Mouse (Mus musculus): ENCODE data around the gene Nol12. TPM values are rescaled to one million over a fixed set of nuclear protein-coding genes. Genes with fewer than 3 reads are reported as not detected.
A peak's percentile ranks its signal among the peaks of the same experiment; 100 is the strongest.

Gene Nol12
- polyA plus RNA-seq (2014; fragmentation: Nextera tagmentation; extraction: Ambion mirVana): 43.6 and 51.4 TPM in 2 replicates

DNA sequence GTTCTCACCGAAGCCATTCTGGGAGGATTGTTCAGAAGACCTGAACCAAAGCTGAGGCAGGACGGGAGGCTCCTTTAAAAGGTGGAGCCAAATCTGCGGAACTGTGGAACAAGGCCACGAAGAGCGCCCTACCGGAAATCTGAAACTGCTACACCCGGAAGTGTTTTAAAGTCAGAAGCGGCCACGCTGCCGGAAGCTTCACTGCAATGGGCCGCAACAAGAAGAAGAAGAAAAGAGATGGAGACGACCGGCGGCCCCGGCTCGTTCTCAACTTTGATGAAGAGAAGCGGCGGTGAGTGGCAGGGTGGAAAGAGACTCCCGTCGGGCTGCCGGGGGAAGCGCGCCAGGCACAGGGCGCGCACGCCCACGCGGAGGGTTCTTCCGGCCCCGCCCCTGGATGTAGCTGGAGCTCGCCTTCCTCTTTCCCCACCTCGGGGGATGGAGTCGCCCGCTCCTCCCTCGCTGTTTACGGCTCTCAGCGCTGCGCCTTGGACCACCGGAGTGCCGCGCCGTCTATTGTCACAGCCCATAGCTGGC is at the start of gene Nol12:
TSS of gene Nol12 (plus strand) at position 150 of the 537 bp plus-strand sequence.
- no peaks in the 10 kb centered on the region for H3K27me3 ChIP-seq (ENCODE audit: control insufficient read depth, insufficient read depth, low read length)
- H3K4me3 ChIP-seq (ENCODE audit: low read depth, low read length): peak within 1 kb of the TSS; percentile 74
- peaks cover 9% of the 10 kb centered on the region; the same call in 1 of the 2 replicates for H3K4me1 ChIP-seq (ENCODE audit: control insufficient read depth, insufficient read depth, low read length)
- peaks cover 13% of the 10 kb centered on the region for H3K36me3 ChIP-seq (ENCODE audit: control insufficient read depth, insufficient read depth, low read length)
- H3K9me3 ChIP-seq (replicated peaks; ENCODE audit: control insufficient read depth, low read length): no peaks in the 10 kb centered on the region
- WGBS (ENCODE audit: insufficient replicate concordance): under 1% methylated on average over 42 of the region's 42 CpGs
- H3K9ac ChIP-seq (ENCODE audit: low read depth, low read length): peak within 1 kb of the TSS; percentile 70
- ATAC-seq (replicated peaks; ENCODE audit: insufficient number of reproducible peaks, low FRiP score, low TSS enrichment): peak; percentile 72
- peak within 1 kb of the TSS; percentile 54 for H3K27ac ChIP-seq (ENCODE audit: low read depth, low read length)
- H3K4me2 ChIP-seq: peak within 1 kb of the TSS; percentile 71

- Histone ChIP-seq H3K4me2 (peak overlapping the region; percentile 7; the same call in 1 of the 2 replicates), H3K27ac (ENCODE audit: low read depth, low read length) (peak overlapping the region; percentile 50; the same call in 1 of the 2 replicates), H3K4me3 (ENCODE audit: low read depth, low read length) (no peak overlapping the region), H3K4me1 (ENCODE audit: control insufficient read depth, insufficient read depth, low read length) (peaks cover 49% of the 10 kb centered on the region), H3K9me3 (replicated peaks; ENCODE audit: control insufficient read depth, low read length) (no peaks in the 10 kb centered on the region), H3K36me3 (ENCODE audit: control insufficient read depth, insufficient read depth, low read length) (peaks cover 34% of the 10 kb centered on the region), H3K9ac (ENCODE audit: low read depth, low read length) (no peak overlapping the region), H3K27me3 (ENCODE audit: control insufficient read depth, insufficient read depth, low read length) (no peaks in the 10 kb centered on the region)
- peak; percentile 40; the same call in 1 of the 2 replicates for ATAC-seq (replicated peaks; ENCODE audit: insufficient number of reproducible peaks, low FRiP score, low TSS enrichment)
- WGBS (ENCODE audit: insufficient replicate concordance): 32% methylated on average over 12 of the region's 13 CpGs
Measured at GRCm38 (mm10) chr15:78889401-78889853, 45.3 kb upstream of the Nol12 start.

- ATAC-seq (replicated peaks; ENCODE audit: insufficient number of reproducible peaks, low FRiP score, low TSS enrichment): 0 out of 2 replicates have a peak, but pooled peaks have one; percentile 20
- H3K4me3 ChIP-seq (ENCODE audit: low read depth, low read length): no peak overlapping the region
- no peaks in the 10 kb centered on the region for H3K27me3 ChIP-seq (ENCODE audit: control insufficient read depth, insufficient read depth, low read length)
- peaks cover 73% of the 10 kb centered on the region for H3K4me1 ChIP-seq (ENCODE audit: control insufficient read depth, insufficient read depth, low read length)
- H3K4me2 ChIP-seq: peak overlapping the region; percentile 6
- WGBS (ENCODE audit: insufficient replicate concordance): 22% methylated on average over 7 of the region's 7 CpGs
- H3K9me3 ChIP-seq (replicated peaks; ENCODE audit: control insufficient read depth, low read length): no peaks in the 10 kb centered on the region
- H3K36me3 ChIP-seq (ENCODE audit: control insufficient read depth, insufficient read depth, low read length): peaks cover 23% of the 10 kb centered on the region
- 0 out of 2 replicates have a peak overlapping the region, but pooled peaks have one; percentile 7 for H3K27ac ChIP-seq (ENCODE audit: low read depth, low read length)
- H3K9ac ChIP-seq (ENCODE audit: low read depth, low read length): peak overlapping the region; percentile 28
Measured at GRCm38 (mm10) chr15:78892440-78892839, 42.3 kb upstream of the Nol12 start.

DNA sequence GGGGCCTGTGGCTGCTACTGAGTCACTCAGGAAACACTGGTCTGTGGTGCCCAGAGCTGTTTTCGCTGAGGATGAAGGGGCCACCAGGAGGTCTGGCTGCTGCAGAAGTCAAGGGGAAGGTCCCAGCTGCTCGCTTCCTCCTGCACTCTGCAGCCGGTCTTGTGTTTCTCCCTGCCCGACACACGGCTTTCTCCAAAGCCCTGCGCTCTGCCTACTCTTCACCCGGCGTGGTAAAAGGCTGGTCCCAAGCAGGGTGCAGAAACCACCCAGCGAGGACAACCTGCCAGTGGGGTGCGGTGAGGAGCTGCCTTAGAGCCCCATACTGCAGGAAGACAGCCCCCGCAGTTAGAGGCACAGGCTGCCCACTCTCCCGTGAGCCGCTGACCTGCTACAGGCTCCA is 40.0 kb upstream of the Nol12 start:
- Histone ChIP-seq H3K4me2 (no peak overlapping the region; the same call in 1 of the 2 replicates), H3K9ac (ENCODE audit: low read depth, low read length) (peak overlapping the region; percentile 43; the same call in 1 of the 2 replicates), H3K36me3 (ENCODE audit: control insufficient read depth, insufficient read depth, low read length) (peaks cover 13% of the 10 kb centered on the region), H3K4me1 (ENCODE audit: control insufficient read depth, insufficient read depth, low read length) (peaks cover 77% of the 10 kb centered on the region), H3K27ac (ENCODE audit: low read depth, low read length) (peak overlapping the region; percentile 68), H3K27me3 (ENCODE audit: control insufficient read depth, insufficient read depth, low read length) (no peaks in the 10 kb centered on the region), H3K4me3 (ENCODE audit: low read depth, low read length) (no peak overlapping the region), H3K9me3 (replicated peaks; ENCODE audit: control insufficient read depth, low read length) (no peaks in the 10 kb centered on the region)
- 60% methylated on average over 13 of the region's 13 CpGs for WGBS (ENCODE audit: insufficient replicate concordance)
- no peak for ATAC-seq (replicated peaks; ENCODE audit: insufficient number of reproducible peaks, low FRiP score, low TSS enrichment)

DNA sequence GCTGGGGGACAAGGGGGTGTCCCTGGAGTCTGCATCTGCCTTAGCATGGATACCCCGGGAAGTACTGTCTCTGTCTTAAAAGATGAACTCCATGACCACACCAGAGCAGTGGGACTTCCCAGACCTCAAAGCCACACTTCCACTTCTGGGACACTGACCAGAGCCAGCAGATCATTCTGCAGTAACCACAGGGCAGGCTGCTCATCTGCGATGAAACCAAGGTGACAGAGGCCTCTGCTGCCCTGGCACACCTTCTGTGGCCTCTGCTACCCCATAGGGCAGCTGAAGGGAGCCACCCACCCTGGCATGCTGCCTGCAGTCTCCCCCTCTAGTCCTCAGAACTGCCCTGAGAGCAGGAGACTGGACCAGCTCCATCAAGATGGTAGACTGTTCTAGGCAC is 39.0 kb upstream of the Nol12 start:
- WGBS (ENCODE audit: insufficient replicate concordance): 94% methylated on average over 2 of the region's 2 CpGs
- Histone ChIP-seq H3K9ac (ENCODE audit: low read depth, low read length) (0 out of 2 replicates have a peak overlapping the region, but pooled peaks have one; percentile 58), H3K4me3 (ENCODE audit: low read depth, low read length) (no peak overlapping the region)

DNA sequence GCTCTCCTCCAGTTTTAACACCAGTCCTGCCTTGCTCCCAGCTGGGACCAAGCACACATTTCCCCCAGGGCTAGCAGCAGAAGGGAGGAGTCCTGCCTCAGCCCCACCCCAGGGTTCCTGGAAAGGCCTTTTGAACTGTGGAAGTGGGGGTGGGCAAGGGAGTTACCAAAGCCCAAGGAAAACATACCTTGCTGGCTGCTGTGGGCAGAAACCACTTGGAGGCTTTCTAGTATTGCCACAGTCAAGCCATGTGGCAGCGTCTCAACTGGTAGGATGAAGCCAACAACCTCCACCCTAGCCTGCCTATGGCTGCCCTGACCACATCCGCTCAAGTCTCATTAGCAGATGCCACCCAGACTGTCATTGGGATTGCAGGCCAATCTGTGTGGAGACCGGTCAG is 38.6 kb upstream of the Nol12 start:
- H3K9ac ChIP-seq (ENCODE audit: low read depth, low read length): 0 out of 2 replicates have a peak overlapping the region, but pooled peaks have one; percentile 58
- WGBS (ENCODE audit: insufficient replicate concordance): 73% methylated on average over 3 of the region's 3 CpGs
- H3K36me3 ChIP-seq (ENCODE audit: control insufficient read depth, insufficient read depth, low read length): peaks cover 13% of the 10 kb centered on the region
- 0 out of 2 replicates have a peak overlapping the region, but pooled peaks have one; percentile 35 for H3K27ac ChIP-seq (ENCODE audit: low read depth, low read length)
- peak overlapping the region; percentile 29 for H3K4me2 ChIP-seq
- H3K4me3 ChIP-seq (ENCODE audit: low read depth, low read length): no peak overlapping the region
- H3K27me3 ChIP-seq (ENCODE audit: control insufficient read depth, insufficient read depth, low read length): no peaks in the 10 kb centered on the region
- H3K4me1 ChIP-seq (ENCODE audit: control insufficient read depth, insufficient read depth, low read length): peaks cover 82% of the 10 kb centered on the region
- no peaks in the 10 kb centered on the region for H3K9me3 ChIP-seq (replicated peaks; ENCODE audit: control insufficient read depth, low read length)
- ATAC-seq (replicated peaks; ENCODE audit: insufficient number of reproducible peaks, low FRiP score, low TSS enrichment): no peak

More for the DNA sequence above, 39.0 kb upstream of the Nol12 start:
- H3K27me3 ChIP-seq (ENCODE audit: control insufficient read depth, insufficient read depth, low read length): no peaks in the 10 kb centered on the region
- H3K9me3 ChIP-seq (replicated peaks; ENCODE audit: control insufficient read depth, low read length): no peaks in the 10 kb centered on the region
- 0 out of 2 replicates have a peak overlapping the region, but pooled peaks have one; percentile 35 for H3K27ac ChIP-seq (ENCODE audit: low read depth, low read length)
- peaks cover 78% of the 10 kb centered on the region for H3K4me1 ChIP-seq (ENCODE audit: control insufficient read depth, insufficient read depth, low read length)
- peaks cover 13% of the 10 kb centered on the region for H3K36me3 ChIP-seq (ENCODE audit: control insufficient read depth, insufficient read depth, low read length)
- no peak overlapping the region for H3K4me2 ChIP-seq
- no peak for ATAC-seq (replicated peaks; ENCODE audit: insufficient number of reproducible peaks, low FRiP score, low TSS enrichment)

- Histone ChIP-seq H3K27ac (ENCODE audit: low read depth, low read length) (no peak overlapping the region), H3K9ac (ENCODE audit: low read depth, low read length) (no peak overlapping the region), H3K27me3 (ENCODE audit: control insufficient read depth, insufficient read depth, low read length) (no peaks in the 10 kb centered on the region), H3K36me3 (ENCODE audit: control insufficient read depth, insufficient read depth, low read length) (0 out of 2 replicates have a peak, but pooled peaks cover 4% of the 10 kb centered on the region), H3K4me3 (ENCODE audit: low read depth, low read length) (no peak overlapping the region), H3K4me1 (ENCODE audit: control insufficient read depth, insufficient read depth, low read length) (peaks cover 73% of the 10 kb centered on the region), H3K4me2 (no peak overlapping the region), H3K9me3 (replicated peaks; ENCODE audit: control insufficient read depth, low read length) (no peaks in the 10 kb centered on the region)
- no peak for ATAC-seq (replicated peaks; ENCODE audit: insufficient number of reproducible peaks, low FRiP score, low TSS enrichment)
- 77% methylated on average over 4 of the region's 4 CpGs for WGBS (ENCODE audit: insufficient replicate concordance)
Measured at GRCm38 (mm10) chr15:78897488-78897887, 37.2 kb upstream of the Nol12 start.

DNA sequence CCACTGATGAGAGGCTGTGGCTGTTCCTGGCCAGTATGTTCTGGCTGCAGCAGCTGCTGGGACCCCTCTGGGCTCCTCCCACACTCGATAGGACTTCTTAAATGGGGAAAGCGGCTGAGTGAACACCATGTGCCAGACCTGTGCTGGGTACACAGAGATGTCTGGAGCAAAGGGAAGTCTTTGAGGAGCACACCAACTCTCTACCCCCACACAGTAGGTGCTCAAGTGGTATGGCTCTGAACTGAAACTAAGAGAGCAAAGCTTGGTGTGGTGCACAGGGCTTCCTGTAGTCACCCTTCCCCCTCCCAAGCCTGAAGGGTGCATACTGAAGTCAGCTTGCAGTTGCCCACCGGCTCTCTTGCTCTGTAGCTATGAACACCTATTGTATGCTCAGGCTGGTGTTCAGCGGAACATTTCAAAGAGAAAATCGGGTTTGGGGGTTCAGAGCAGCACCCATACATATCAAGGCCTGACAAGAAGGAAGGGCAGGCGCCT is 36.2 kb upstream of the Nol12 start:
- Histone ChIP-seq H3K9me3 (replicated peaks; ENCODE audit: control insufficient read depth, low read length) (no peaks in the 10 kb centered on the region), H3K27ac (ENCODE audit: low read depth, low read length) (peak overlapping the region; percentile 73; the same call in 1 of the 2 replicates), H3K4me3 (ENCODE audit: low read depth, low read length) (peak overlapping the region; percentile 81; the same call in 1 of the 2 replicates), H3K9ac (ENCODE audit: low read depth, low read length) (no peak overlapping the region; the same call in 1 of the 2 replicates), H3K36me3 (ENCODE audit: control insufficient read depth, insufficient read depth, low read length) (peaks cover 7% of the 10 kb centered on the region), H3K4me1 (ENCODE audit: control insufficient read depth, insufficient read depth, low read length) (peaks cover 62% of the 10 kb centered on the region), H3K4me2 (peak overlapping the region; percentile 92), H3K27me3 (ENCODE audit: control insufficient read depth, insufficient read depth, low read length) (no peaks in the 10 kb centered on the region)
- WGBS (ENCODE audit: insufficient replicate concordance): 37% methylated on average over 6 of the region's 6 CpGs
- no peak for ATAC-seq (replicated peaks; ENCODE audit: insufficient number of reproducible peaks, low FRiP score, low TSS enrichment)

Measured in heart, embryonic 11.5 days (tissue).